Mouse (Mus musculus) inflammation-experienced regulatory T-cells (primary cell): Measurements from ENCODE around the gene Gm5938. TPM values are rescaled to one million over a fixed set of nuclear protein-coding genes. Genes with fewer than 3 reads are reported as not detected.

Source experiments
- polyA plus RNA-seq, 2 experiments: library from polyadenylated mRNA; unstranded; fragments of 100-300 nt; shearing (Covaris generic); gene quantifications; one replicate each; pipeline ENCODE4 v1.2.1; 2017

Gm5938 gene
- under 1 TPM in 1 of 2 experiments, not detected in 1; 0.37 TPM for polyA plus RNA-seq

DNA sequence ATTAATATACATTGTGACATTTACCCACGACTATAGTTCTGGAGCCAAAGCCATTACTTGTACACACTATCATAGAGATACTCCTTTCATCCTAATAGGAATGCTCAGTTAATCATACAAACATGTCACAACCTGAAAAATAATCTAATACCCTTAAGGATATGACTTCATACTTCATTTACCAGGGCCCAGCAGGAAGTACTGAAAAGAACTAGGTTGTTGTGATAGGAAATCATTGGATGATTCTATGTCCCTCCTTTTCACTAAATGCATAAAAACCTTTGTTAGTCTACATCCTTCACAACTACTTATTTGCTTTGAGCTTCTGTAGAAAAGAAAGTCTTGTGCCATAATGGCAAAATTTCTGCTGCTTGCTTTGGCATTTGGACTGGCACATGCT, at the start of gene Gm5938:
Gene Gm5938 (plus strand): TSS at position 301 of the 400 bp plus-strand sequence.

DNA sequence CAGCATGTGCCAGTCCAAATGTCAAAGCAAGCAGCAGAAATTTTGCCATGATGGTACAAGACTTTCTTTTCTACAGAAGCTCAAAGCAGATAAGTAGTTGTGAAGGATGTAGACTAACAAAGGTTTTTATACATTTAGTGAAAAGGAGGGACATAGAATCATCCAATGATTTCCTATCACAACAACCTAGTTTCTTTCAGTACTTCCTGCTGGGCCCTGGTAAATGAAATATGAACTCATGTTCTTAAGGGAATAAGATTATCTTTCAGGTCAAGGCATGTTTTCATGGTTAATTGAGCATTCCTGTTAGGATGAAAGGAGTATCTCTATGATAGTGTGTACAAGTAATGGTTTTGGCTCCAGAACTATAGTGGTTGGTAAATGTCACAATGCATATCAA, 34.0 kb upstream of the Gm5938 start, which contains the start of gene Obp1a:
Gene Obp1a (minus strand): TSS at position 101 of the 400 bp plus-strand sequence.

Other genes starting within 250 kb of the Gm5938 start
- not detected for gene 5430402E10Rik, start 200.4 kb upstream of the Gm5938 start, polyA plus RNA-seq
- gene Obp1a, start 34.1 kb upstream of the Gm5938 start, polyA plus RNA-seq: not detected
- not detected for gene Obp1b, start 61.3 kb downstream of the Gm5938 start, polyA plus RNA-seq
- not detected for gene Gm14743, start 120.5 kb downstream of the Gm5938 start, polyA plus RNA-seq
- gene 4930480E11Rik, start 244.2 kb downstream of the Gm5938 start, polyA plus RNA-seq: not detected